Mouse (Mus musculus) liver, embryonic 14.5 days (tissue): ENCODE results near the gene Cdk19.

Experiments
- CTCF ChIP-seq: IDR thresholded peaks from 2 replicates; pipeline ENCODE4 v1.5.1; 2016; ENCODE audit warnings: antibody characterized with exemption, low read depth, control low read depth
- EP300 ChIP-seq: IDR thresholded peaks from 2 replicates; pipeline ENCODE4 v1.6.1; 2016; ENCODE audit warnings: antibody characterized with exemption, low read depth

- TF ChIP-seq CTCF (no peak), EP300 (no peak)
These were observed 90.8 kb downstream of the Cdk19 start for GRCm38 (mm10) chr10:40430209-40430608.
